Mouse (Mus musculus) liver, embryonic 13.5 days (tissue): ENCODE measurements at regions not wholly inside any gene's neighbourhood (a gene's known extent, or its start where the extent isn't known, plus 50 kb on each side); places are given as distances from the start of the nearest gene placed in this dataset.
"Not testable (repeated sequence)": the region's sequence is repeated elsewhere in the genome, so short reads cannot be mapped to it uniquely, and the experiment has no call there.

Experiments
- ATAC-seq: fragments of 200-750 bp; cut with Nextera tagmentation; 2 replicates; pipeline ENCODE4 v1.8.0; 2017; ENCODE audit warnings: low read depth, mild to moderate bottlenecking, moderate number of reproducible peaks, moderate library complexity
- DNase-seq: peaks from one replicate; pipeline ENCODE4 v3.0.0; 2022
- H3K27ac ChIP-seq: fragments of 300-500 bp; sonication (generic); 2 replicates; pipeline ENCODE4 v1.5.1; 2015; ENCODE audit warnings: moderate library complexity, mild to moderate bottlenecking, inconsistent platforms
- H3K27me3 ChIP-seq: fragments of 300-500 bp; sonication (generic); 2 replicates; pipeline ENCODE4 v1.6.1; 2015; ENCODE audit warnings: mild to moderate bottlenecking, inconsistent platforms
- H3K36me3 ChIP-seq: fragments of 300-500 bp; sonication (generic); 2 replicates; pipeline ENCODE4 v1.6.1; 2015; ENCODE audit warnings: mild to moderate bottlenecking, inconsistent platforms
- H3K4me1 ChIP-seq: fragments of 300-500 bp; sonication (generic); replicated peaks from 2 replicates; pipeline ENCODE4 v1.6.1; 2015; ENCODE audit warnings: inconsistent platforms
- H3K4me2 ChIP-seq: fragments of 300-500 bp; sonication (generic); 2 replicates; pipeline ENCODE4 v1.6.1; 2015; ENCODE audit warnings: inconsistent platforms, mild to moderate bottlenecking, moderate library complexity
- H3K4me3 ChIP-seq: fragments of 300-500 bp; sonication (generic); replicated peaks from 2 replicates; pipeline ENCODE4 v1.5.1; 2015; ENCODE audit warnings: mild to moderate bottlenecking, inconsistent platforms
- H3K9ac ChIP-seq: fragments of 300-500 bp; sonication (generic); 2 replicates; pipeline ENCODE4 v1.6.1; 2015; ENCODE audit warnings: mild to moderate bottlenecking, inconsistent platforms
- H3K9me3 ChIP-seq: fragments of 300-500 bp; sonication (generic); replicated peaks from 2 replicates; pipeline ENCODE4 v1.6.1; 2016; ENCODE audit warnings: inconsistent platforms
- WGBS: fragments of 180-500 bp; shearing (Covaris S2); methylation state at CpG from one replicate; pipeline ENCODE4 v1.1.7; 2015; ENCODE audit not compliant: insufficient replicate concordance; 5-methylcytosine and 5-hydroxymethylcytosine counted together

- WGBS = under 1% methylated on average over 23 of the region's 26 CpGs
- DNase-seq = peak; percentile 81
- Histone ChIP-seq H3K4me2 (peak overlapping the region; percentile 64), H3K4me3 (peak overlapping the region; percentile 63), H3K9ac (peak overlapping the region; percentile 62)
- not testable (repeated sequence) for H3K4me1 ChIP-seq, H3K27me3 ChIP-seq, H3K9me3 ChIP-seq, H3K27ac ChIP-seq, H3K36me3 ChIP-seq
- peak; percentile 100 for ATAC-seq
Observed at GRCm38 (mm10) chr17:16951092-16952016, 112.6 kb upstream of the Zfp960 start.

GRCm38 (mm10) chr17:16952146-16952545 lies 111.8 kb upstream of the Zfp960 start:
- H3K9ac ChIP-seq = peak overlapping the region; percentile 51; the same call in 1 of the 2 replicates
- H3K4me2 ChIP-seq = peak overlapping the region; percentile 64
- H3K4me1 ChIP-seq, H3K27ac ChIP-seq, ATAC-seq, H3K9me3 ChIP-seq, H3K36me3 ChIP-seq, DNase-seq, H3K27me3 ChIP-seq: not testable (repeated sequence)
- WGBS = 14% methylated on average over 2 of the region's 2 CpGs
- peak overlapping the region; percentile 63 for H3K4me3 ChIP-seq

- not testable (repeated sequence) for H3K4me2 ChIP-seq, H3K9me3 ChIP-seq, H3K4me3 ChIP-seq, DNase-seq, H3K27me3 ChIP-seq, H3K27ac ChIP-seq, ATAC-seq, H3K36me3 ChIP-seq, H3K9ac ChIP-seq, H3K4me1 ChIP-seq
- 76% methylated on average over 21 of the region's 21 CpGs for WGBS
Observed at GRCm38 (mm10) chr17:16997241-16997640, 66.7 kb upstream of the Zfp960 start.

GRCm38 (mm10) chr17:17004632-17005265 lies 59.2 kb upstream of the Zfp960 start:
- 1% methylated on average over 16 of the region's 16 CpGs for WGBS
- Histone ChIP-seq H3K4me3 (peak overlapping the region; percentile 66), H3K4me2 (peak overlapping the region; percentile 59), H3K27ac (0 out of 2 replicates have a peak overlapping the region, but pooled peaks have one; percentile 13), H3K9ac (peak overlapping the region; percentile 70)
- ATAC-seq (peak; percentile 100), DNase-seq (peak; percentile 88)
- H3K36me3 ChIP-seq, H3K9me3 ChIP-seq, H3K27me3 ChIP-seq, H3K4me1 ChIP-seq: not testable (repeated sequence)

GRCm38 (mm10) chr17:17005267-17005666 lies 58.6 kb upstream of the Zfp960 start:
- H3K27me3 ChIP-seq, H3K36me3 ChIP-seq, DNase-seq, H3K4me1 ChIP-seq, H3K9me3 ChIP-seq: not testable (repeated sequence)
- Histone ChIP-seq H3K9ac (peak overlapping the region; percentile 70), H3K27ac (0 out of 2 replicates have a peak overlapping the region, but pooled peaks have one; percentile 13), H3K4me3 (peak overlapping the region; percentile 66), H3K4me2 (peak overlapping the region; percentile 59)
- peak; percentile 10; the same call in 1 of the 2 replicates for ATAC-seq
- WGBS = 2% methylated on average over 11 of the region's 11 CpGs
